Mouse (Mus musculus) heart, adult 8-10 months (tissue): ENCODE results near the gene Top1. TPM values are rescaled to one million over a fixed set of nuclear protein-coding genes. Genes with fewer than 3 reads are reported as not detected.

Experiments used
- DNase-seq: peaks from one replicate; pipeline ENCODE4 v3.0.0; 2022; ENCODE audit warnings: low spot score
- total RNA-seq, 4 experiments: library from RNA; stranded (reverse); gene quantifications; 2 replicates each; pipeline ENCODE4 v1.2.4; 2022

The Top1 gene
- total RNA-seq, 4 experiments from 2014 or later = 39.8 to 46.9 (median 43.0) TPM

GRCm38 (mm10) chr2:160718811-160719210 is 73.1 kb downstream of the Top1 start:
- DNase-seq = no peak

- DNase-seq = no peak
Observed at GRCm38 (mm10) chr2:160722714-160723113, 77.0 kb downstream of the Top1 start.

- no peak for DNase-seq
Observed at GRCm38 (mm10) chr2:160723613-160724375, 78.1 kb downstream of the Top1 start.

GRCm38 (mm10) chr2:160724536-160724935 is 78.8 kb downstream of the Top1 start:
- DNase-seq = no peak

- DNase-seq = no peak
Observed at GRCm38 (mm10) chr2:160725877-160726864, 80.5 kb downstream of the Top1 start.

- no peak for DNase-seq
Observed at GRCm38 (mm10) chr2:160728972-160729371, 83.3 kb downstream of the Top1 start.

GRCm38 (mm10) chr2:160729436-160729835 is 83.7 kb downstream of the Top1 start:
- no peak for DNase-seq

- no peak for DNase-seq
Observed at GRCm38 (mm10) chr2:160729851-160730796, 84.4 kb downstream of the Top1 start.

GRCm38 (mm10) chr2:160730797-160731116 is 85.1 kb downstream of the Top1 start:
- no peak for DNase-seq

- DNase-seq = peak; percentile 89
Observed at GRCm38 (mm10) chr2:160731117-160731838, 85.6 kb downstream of the Top1 start, which contains the start of gene Plcg1. TSS of gene Plcg1 (plus strand) at chr2:160731300.

- DNase-seq = peak; percentile 72
Observed at GRCm38 (mm10) chr2:160731839-160732261, 86.2 kb downstream of the Top1 start.

GRCm38 (mm10) chr2:160732420-160732995 is 86.8 kb downstream of the Top1 start:
- DNase-seq = no peak

- DNase-seq = no peak
Observed at GRCm38 (mm10) chr2:160733131-160733531, 87.4 kb downstream of the Top1 start.

GRCm38 (mm10) chr2:160734331-160734730 is 88.6 kb downstream of the Top1 start:
- no peak for DNase-seq

- DNase-seq = no peak
Observed at GRCm38 (mm10) chr2:160735706-160736310, 90.1 kb downstream of the Top1 start.

GRCm38 (mm10) chr2:160736466-160736865 is 90.8 kb downstream of the Top1 start:
- DNase-seq = no peak

GRCm38 (mm10) chr2:160738354-160738753 is 92.7 kb downstream of the Top1 start:
- peak; percentile 66 for DNase-seq

GRCm38 (mm10) chr2:160739647-160740356 is 94.1 kb downstream of the Top1 start:
- no peak for DNase-seq

- DNase-seq = no peak
Observed at GRCm38 (mm10) chr2:160740521-160741156, 95.0 kb downstream of the Top1 start.
